Mouse (Mus musculus): ENCODE results near the gene Fbxl13. TPM values are rescaled to one million over a fixed set of nuclear protein-coding genes. Genes with fewer than 3 reads are reported as not detected.

The Fbxl13 gene
- total and polyA plus RNA-seq, 2 experiments from 2014 or later = 0.29 to 0.46 TPM

DNA sequence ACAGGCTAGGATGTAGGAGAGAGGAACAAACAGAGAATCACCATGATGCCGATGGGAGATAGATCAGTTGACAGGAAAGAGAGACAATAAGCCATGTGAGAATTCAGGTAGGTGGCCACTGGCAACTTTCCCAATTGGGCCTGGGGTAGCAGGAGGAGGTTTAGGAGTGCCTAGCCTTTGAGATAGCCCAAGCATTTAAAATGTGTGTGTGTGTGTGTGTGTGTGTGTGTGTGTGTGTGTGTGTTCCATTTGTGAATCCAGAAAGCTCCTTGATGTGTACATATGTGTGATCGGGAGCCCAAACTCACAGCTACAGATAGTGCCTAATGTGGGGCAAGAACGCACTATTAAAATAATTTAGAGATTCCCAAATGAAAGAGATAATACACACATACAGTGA, 67.3 kb downstream of the Fbxl13 start:
- no peak overlapping the region for H3K4me2 ChIP-seq (ENCODE audit: low read depth)
- ATAC-seq = no peak
- 94% methylated on average over 3 of the region's 3 CpGs for WGBS
- H3K4me1 ChIP-seq (ENCODE audit: insufficient read depth) = 0 out of 2 replicates have a peak, but pooled peaks cover 2% of the 10 kb centered on the region
- H3K27me3 ChIP-seq (ENCODE audit: insufficient read depth, low read length) = no peaks in the 10 kb centered on the region
- DNase-seq = no peak
- H3K9ac ChIP-seq = no peak overlapping the region
- H3K4me3 ChIP-seq (ENCODE audit: low read depth, low read length) = no peak overlapping the region
- H3K36me3 ChIP-seq (ENCODE audit: insufficient read depth) = no peaks in the 10 kb centered on the region
- no peak overlapping the region for H3K27ac ChIP-seq (ENCODE audit: low read depth, low read length)
- H3K9me3 ChIP-seq (ENCODE audit: low read length) = no peaks in the 10 kb centered on the region
- TF ChIP-seq CTCF (IDR thresholded peaks at IDR 0.05; ENCODE audit: low read depth) = no peak

DNA sequence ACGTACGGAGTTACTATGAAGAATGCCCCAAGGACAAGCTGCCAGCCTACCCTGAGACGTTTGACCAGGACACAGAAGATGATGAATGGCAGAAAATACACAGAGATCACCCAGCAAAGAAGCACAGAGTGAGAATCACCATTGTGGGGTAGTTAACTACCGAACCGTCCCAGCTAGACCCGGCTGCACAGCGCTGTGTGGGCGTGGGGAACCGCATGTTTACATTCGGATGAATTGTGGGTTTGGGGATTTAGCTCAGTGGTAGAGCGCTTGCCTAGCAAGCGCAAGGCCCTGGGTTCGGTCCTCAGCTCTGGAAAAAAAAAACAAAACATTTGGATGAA, 70.3 kb downstream of the Fbxl13 start:
- TF ChIP-seq CTCF (IDR thresholded peaks at IDR 0.05; ENCODE audit: low read depth) = no peak
- ATAC-seq = no peak
- 82% methylated on average over 13 of the region's 13 CpGs for WGBS

DNA sequence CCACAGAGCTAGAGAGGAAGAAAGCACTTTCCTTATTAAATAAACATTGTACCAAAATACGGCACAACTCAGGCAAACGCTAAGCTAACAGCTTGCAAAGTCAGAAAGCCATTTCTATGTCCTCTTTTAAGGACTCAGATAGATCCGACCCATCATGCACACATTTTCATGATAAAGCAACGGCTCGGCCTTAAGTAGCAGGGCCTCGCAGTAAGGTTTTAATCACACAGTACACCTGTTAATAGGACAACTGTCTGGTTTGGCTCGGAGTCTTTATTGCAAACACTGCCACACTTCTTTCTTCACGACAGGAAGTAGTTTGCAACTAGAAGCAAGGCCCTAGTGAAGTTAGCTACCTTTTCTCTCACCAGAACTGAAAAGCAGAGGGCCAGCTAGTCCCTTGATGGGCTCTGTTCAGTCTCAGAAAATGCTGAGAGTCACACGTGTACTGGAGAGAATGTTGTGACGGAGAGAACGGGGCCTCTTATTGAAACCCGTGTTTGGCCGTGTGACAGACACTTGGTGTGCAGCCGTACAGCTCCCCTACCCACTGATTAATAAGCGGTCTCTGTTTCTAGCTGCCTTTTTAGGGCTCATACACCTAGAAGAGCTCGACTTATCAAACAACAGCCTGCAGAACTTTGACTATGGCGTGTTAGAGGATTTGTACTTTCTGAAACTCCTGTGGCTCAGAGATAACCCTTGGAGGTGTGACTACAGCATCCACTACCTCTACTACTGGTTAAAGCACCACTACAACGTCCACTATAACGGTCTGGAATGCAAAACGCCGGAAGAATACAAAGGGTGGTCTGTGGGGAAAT, 70.8 kb downstream of the Fbxl13 start:
- H3K36me3 ChIP-seq (ENCODE audit: insufficient read depth) = no peaks in the 10 kb centered on the region
- ATAC-seq = no peak
- TF ChIP-seq CTCF (IDR thresholded peaks at IDR 0.05; ENCODE audit: low read depth) = no peak
- H3K4me1 ChIP-seq (ENCODE audit: insufficient read depth) = 0 out of 2 replicates have a peak, but pooled peaks cover 9% of the 10 kb centered on the region
- H3K27ac ChIP-seq (ENCODE audit: low read depth, low read length) = no peak overlapping the region
- no peak overlapping the region for H3K4me2 ChIP-seq (ENCODE audit: low read depth)
- H3K9me3 ChIP-seq (ENCODE audit: low read length) = no peaks in the 10 kb centered on the region
- no peak overlapping the region for H3K9ac ChIP-seq
- no peaks in the 10 kb centered on the region for H3K27me3 ChIP-seq (ENCODE audit: insufficient read depth, low read length)
- WGBS = 65% methylated on average over 21 of the region's 21 CpGs
- H3K4me3 ChIP-seq (ENCODE audit: low read depth, low read length) = no peak overlapping the region
- no peak for DNase-seq

More for the DNA sequence above, 70.3 kb downstream of the Fbxl13 start:
- no peaks in the 10 kb centered on the region for H3K36me3 ChIP-seq (ENCODE audit: insufficient read depth)
- H3K4me1 ChIP-seq (ENCODE audit: insufficient read depth) = 0 out of 2 replicates have a peak, but pooled peaks cover 9% of the 10 kb centered on the region
- H3K4me3 ChIP-seq (ENCODE audit: low read depth, low read length) = no peak overlapping the region
- no peaks in the 10 kb centered on the region for H3K27me3 ChIP-seq (ENCODE audit: insufficient read depth, low read length)
- no peak overlapping the region for H3K27ac ChIP-seq (ENCODE audit: low read depth, low read length)
- no peak overlapping the region for H3K9ac ChIP-seq
- no peak overlapping the region for H3K4me2 ChIP-seq (ENCODE audit: low read depth)
- DNase-seq = no peak
- H3K9me3 ChIP-seq (ENCODE audit: low read length) = no peaks in the 10 kb centered on the region

GRCm38 (mm10) chr5:21572764-21573416, 72.5 kb downstream of the Fbxl13 start:
- no peak for TF ChIP-seq CTCF (IDR thresholded peaks at IDR 0.05; ENCODE audit: low read depth)
- WGBS = 37% methylated on average over 3 of the region's 3 CpGs
- no peak overlapping the region for H3K4me3 ChIP-seq (ENCODE audit: low read depth, low read length)
- DNase-seq (peak; percentile 31), ATAC-seq (peak; percentile 69; the same call in 1 of the 2 replicates)
- H3K4me2 ChIP-seq (ENCODE audit: low read depth) = no peak overlapping the region
- H3K27me3 ChIP-seq (ENCODE audit: insufficient read depth, low read length) = no peaks in the 10 kb centered on the region
- H3K36me3 ChIP-seq (ENCODE audit: insufficient read depth) = no peaks in the 10 kb centered on the region
- H3K9me3 ChIP-seq (ENCODE audit: low read length) = no peaks in the 10 kb centered on the region
- 0 out of 2 replicates have a peak, but pooled peaks cover 9% of the 10 kb centered on the region for H3K4me1 ChIP-seq (ENCODE audit: insufficient read depth)
- H3K9ac ChIP-seq = no peak overlapping the region
- H3K27ac ChIP-seq (ENCODE audit: low read depth, low read length) = 0 out of 2 replicates have a peak overlapping the region, but pooled peaks have one; percentile 67

GRCm38 (mm10) chr5:21567784-21568183, 77.7 kb downstream of the Fbxl13 start:
- 85% methylated on average over 1 of the region's 1 CpGs for WGBS
- no peak for DNase-seq
- Histone ChIP-seq H3K27me3 (ENCODE audit: insufficient read depth, low read length) (no peaks in the 10 kb centered on the region), H3K4me2 (ENCODE audit: low read depth) (no peak overlapping the region), H3K36me3 (ENCODE audit: insufficient read depth) (no peaks in the 10 kb centered on the region), H3K4me1 (ENCODE audit: insufficient read depth) (0 out of 2 replicates have a peak, but pooled peaks cover 7% of the 10 kb centered on the region), H3K4me3 (ENCODE audit: low read depth, low read length) (no peak overlapping the region), H3K9ac (no peak overlapping the region), H3K9me3 (ENCODE audit: low read length) (no peaks in the 10 kb centered on the region), H3K27ac (ENCODE audit: low read depth, low read length) (no peak overlapping the region)
- TF ChIP-seq CTCF (IDR thresholded peaks at IDR 0.05; ENCODE audit: low read depth) = no peak
- ATAC-seq = no peak

DNA sequence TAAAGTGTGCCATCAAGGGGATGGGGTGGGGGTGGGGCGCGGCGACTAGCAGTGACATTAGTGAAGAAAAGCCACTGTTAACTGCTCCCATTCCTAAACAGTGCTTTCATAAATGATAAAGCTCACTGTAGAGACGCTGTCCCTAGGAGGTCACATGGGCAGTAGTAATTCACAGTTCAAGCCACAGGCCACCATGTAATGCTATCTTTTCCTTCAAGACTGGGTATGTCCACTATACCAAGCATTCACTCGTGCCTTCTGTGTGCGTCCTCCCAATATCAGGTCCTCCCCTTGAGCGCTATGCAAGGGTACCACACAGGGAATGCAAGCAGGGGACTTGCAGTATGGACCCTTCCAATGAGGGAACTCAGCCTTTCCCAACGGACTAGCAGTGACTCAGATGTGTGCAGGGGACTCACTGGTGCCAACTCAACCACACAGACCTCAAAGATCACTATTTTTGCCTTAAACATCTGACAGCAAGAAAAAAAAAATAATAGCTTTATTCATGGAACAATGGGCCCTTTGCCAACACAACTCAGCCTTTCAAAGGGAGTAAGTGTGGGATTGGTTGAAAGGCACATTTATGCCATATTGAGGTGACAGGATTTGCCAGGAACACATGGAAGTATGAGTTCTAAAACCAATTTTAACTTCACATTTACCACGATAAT, 79.9 kb downstream of the Fbxl13 start:
- Histone ChIP-seq H3K4me3 (ENCODE audit: low read depth, low read length) (no peak overlapping the region), H3K4me1 (ENCODE audit: insufficient read depth) (no peaks in the 10 kb centered on the region), H3K27me3 (ENCODE audit: insufficient read depth, low read length) (no peaks in the 10 kb centered on the region), H3K27ac (ENCODE audit: low read depth, low read length) (no peak overlapping the region), H3K9me3 (ENCODE audit: low read length) (no peaks in the 10 kb centered on the region), H3K4me2 (ENCODE audit: low read depth) (no peak overlapping the region), H3K9ac (no peak overlapping the region), H3K36me3 (ENCODE audit: insufficient read depth) (no peaks in the 10 kb centered on the region)
- ATAC-seq (no peak), DNase-seq (no peak)
- TF ChIP-seq CTCF (IDR thresholded peaks at IDR 0.05; ENCODE audit: low read depth) = no peak
- 83% methylated on average over 9 of the region's 9 CpGs for WGBS
